Mouse (Mus musculus) right cerebral cortex, postnatal 25 days (tissue): Measurements from ENCODE around the gene Sec14l1.

Experiments used
- DNase-seq: peaks from one replicate; pipeline ENCODE4 v3.0.0; 2022

Gene Sec14l1

DNA sequence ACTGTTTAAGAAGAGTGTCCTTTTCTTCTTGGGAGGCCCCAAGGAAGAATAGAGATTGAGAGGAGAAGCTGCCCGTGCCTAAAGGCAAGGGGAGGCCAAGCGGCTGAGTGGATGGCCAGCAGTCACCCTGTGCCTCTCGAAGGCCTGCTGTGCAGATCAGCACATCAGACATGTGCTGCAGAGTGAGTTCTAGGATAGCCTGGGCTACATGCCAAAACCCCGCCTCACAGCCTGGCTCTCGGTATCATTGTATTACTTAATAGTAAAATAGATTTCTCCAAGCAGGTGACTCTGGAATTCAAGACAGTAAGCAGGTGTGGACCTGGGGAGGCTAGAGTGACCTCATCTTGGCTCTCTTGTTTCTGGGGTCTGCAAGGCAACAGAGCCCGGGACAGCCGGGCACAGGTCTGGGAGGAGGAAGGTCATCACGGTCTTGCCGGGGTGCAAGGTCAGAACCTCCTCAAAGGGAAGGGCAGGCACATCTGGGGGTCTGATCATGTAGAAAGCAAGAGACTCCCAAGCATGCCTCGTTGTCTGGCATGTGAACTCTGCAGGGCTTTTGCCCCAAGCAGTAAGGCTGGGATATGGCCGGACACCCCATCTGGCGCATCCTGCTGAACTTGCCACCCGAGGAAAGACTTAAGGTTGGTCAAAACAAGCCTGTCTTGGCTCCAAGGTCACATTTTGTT lies 44.4 kb downstream of the Sec14l1 start:
- no peak for DNase-seq

DNA sequence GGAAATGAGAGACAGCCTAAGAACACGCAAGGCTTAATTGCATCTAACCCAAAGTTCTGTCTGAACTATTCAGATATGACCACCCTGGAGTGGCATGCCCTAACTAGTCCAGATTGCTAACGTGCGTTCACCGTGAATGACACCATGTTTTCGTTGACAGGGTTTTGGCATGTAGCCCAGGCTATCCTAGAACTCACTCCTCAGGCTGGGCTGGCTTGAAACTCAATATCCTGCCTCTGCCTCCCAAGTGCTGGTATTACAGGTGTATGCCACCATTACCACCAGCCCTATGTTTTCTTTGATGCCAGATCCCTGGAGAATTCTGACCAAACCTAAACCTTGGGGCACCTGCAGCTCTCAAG lies 45.0 kb downstream of the Sec14l1 start:
- no peak for DNase-seq

GRCm38 (mm10) chr11:117160791-117161190 lies 45.8 kb downstream of the Sec14l1 start:
- DNase-seq, result no peak

DNA sequence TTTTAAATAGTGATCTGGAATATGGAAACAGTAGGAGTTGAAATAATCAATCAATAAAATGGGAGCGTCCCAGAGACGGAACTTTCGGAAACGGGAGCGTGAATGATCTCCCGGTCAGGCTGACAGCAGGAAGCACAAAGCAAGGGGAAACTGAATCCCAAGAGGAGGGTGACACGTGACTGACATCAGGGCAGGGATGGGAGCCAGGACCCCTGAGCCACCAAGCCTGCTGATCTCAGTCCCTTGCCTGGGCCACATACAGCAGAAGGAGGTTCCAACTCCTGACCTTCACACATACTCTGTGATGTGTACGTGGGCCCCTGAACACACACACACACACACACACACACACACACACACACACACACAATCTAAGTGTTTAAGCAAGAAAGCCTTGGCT lies 46.6 kb downstream of the Sec14l1 start:
- no peak for DNase-seq

GRCm38 (mm10) chr11:117163098-117163497 lies 48.1 kb downstream of the Sec14l1 start:
- DNase-seq, result no peak

DNA sequence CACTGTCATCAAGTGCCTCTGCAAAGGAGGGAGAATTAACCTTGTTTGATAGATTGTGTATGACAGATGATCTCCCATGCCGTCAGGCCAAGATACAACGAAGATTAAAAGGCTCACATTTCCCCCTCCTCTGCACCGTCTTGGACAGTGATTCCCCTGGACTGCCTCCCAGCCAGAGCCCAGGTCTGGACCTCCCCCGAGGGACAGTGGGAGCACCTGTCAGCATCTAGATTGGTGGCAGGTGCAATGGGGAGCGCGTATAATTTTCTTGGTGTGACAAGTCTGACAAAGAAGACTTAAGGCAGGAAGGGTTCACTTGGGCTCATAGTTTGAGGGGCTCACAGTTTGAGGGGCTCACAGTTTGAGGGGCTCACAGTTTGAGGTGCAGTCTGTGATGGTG lies 48.8 kb downstream of the Sec14l1 start:
- no peak for DNase-seq

GRCm38 (mm10) chr11:117168278-117169087 lies 53.5 kb downstream of the Sec14l1 start:
- DNase-seq, result no peak

DNA sequence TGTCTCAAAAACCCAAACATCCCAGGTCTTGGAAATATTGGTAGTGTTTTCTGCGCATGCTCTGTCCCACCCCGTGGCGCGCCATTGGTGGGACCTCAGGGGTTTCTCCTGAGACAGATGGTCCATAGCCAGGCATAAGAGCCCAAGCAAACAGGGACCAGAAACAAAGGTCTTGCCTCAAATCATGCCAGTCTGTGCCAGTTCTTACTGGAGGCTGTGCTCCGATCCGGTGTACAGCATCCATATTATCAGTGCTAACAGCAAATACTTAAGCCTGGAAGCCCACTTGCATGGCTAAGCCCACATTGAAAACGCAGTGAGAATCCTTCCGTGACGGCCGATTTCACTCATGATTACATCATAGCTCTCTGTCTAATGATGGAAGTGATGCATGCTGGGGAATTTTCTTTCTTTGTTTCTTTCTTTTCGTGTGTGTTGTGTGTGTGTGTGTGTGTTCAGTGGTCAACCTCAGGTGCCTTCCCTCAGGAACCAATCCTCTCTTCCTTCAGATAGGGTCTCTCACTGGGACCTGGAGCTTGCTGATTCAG lies 54.2 kb downstream of the Sec14l1 start:
- DNase-seq, result no peak

DNA sequence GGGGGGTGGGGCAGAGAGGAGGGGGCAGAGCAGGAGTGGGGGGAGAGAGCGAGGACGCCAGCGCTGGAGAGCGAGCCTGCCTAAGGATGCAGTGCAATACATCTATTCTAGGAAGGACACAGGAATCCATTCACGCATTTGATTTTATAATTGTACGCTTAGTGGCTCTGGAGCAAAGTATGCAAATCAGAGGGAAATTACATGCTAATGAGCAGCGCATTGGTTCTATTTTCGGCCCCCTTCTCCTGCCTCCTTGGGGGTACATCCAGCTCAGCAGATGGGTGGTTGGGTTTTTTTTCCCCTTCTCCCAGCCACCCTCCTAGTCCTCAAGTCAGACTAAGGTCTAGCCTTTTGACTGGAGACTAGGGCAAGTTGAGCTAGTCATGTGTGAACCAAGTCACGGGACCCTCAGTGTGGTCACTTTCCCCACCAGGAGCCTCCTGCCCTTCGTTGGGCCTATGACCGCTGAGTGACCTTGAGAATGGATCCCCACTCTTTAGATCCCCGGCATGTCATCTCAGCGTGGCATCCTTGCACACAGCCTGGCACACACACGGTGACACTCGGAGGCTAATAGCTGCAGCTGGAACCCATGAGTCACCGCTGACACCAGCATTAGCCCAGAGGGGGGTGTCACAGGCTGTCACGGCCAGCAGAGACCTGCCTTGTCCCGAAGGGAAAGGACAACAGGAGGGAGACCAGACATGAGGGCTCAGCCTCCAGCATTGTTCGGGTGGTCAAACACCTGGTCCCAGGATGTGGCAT lies 55.0 kb downstream of the Sec14l1 start:
- no peak for DNase-seq

- DNase-seq, result no peak
Measured at GRCm38 (mm10) chr11:117174098-117174892, 59.3 kb downstream of the Sec14l1 start.

DNA sequence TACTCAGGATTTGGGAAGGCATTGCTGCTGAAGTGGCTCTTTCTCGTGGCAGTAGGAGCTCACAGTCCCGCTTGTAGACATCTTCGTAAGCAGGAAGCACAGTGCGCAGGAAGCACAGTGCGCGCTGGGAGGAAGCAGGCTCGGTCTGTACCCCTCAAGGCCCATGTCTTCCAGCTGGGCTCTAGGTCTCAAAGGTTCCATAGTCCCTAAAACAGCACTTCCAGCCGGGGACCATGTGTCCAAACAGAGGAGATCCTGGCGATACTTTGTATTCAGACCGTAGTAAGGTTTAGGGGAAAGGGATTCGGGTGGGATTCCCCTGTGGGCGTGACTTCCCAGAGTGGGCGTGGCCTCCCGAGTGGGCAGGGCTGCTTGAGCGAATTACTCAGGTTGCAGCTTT lies 60.0 kb downstream of the Sec14l1 start:
- no peak for DNase-seq

DNA sequence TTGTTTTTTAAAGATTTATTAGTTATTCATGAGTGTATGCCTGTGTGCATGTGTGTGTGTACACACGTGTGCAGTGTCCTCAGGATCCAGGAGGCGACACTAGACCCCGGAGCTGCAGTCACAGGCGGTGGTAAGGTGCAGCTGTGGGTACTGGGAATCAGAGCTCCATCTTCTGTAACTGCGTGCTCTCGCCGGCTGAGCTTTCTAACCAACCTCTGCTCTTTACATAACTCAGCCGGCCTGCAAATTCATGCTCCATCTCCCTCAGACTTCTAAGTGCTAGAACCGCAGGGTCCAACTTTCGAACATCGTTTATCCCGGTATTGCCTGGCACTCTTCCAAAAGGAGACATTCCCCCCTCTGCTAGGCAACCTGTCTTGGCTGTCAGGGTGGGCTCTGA lies 60.5 kb downstream of the Sec14l1 start:
- no peak for DNase-seq

GRCm38 (mm10) chr11:117176304-117176703 lies 61.3 kb downstream of the Sec14l1 start:
- DNase-seq, result no peak

DNA sequence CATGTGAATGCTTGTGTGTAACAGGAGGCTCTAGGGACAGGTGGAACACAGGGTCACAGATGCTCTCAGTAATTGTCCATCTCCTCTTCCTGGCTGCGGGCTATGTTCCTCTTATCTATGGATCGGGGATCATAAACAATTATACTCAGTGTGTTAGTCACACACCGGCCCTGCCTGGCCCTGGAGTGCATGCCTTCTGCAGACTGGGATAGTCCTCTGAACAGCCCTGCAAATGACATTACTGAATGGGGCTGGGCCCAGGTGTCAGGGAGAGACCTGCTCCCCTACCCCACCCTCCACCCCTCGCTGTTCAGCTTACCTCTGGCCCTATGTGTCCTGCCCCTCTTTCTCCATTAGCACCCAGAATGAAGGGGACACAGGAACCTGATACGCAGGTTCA lies 61.9 kb downstream of the Sec14l1 start:
- DNase-seq, result no peak

DNA sequence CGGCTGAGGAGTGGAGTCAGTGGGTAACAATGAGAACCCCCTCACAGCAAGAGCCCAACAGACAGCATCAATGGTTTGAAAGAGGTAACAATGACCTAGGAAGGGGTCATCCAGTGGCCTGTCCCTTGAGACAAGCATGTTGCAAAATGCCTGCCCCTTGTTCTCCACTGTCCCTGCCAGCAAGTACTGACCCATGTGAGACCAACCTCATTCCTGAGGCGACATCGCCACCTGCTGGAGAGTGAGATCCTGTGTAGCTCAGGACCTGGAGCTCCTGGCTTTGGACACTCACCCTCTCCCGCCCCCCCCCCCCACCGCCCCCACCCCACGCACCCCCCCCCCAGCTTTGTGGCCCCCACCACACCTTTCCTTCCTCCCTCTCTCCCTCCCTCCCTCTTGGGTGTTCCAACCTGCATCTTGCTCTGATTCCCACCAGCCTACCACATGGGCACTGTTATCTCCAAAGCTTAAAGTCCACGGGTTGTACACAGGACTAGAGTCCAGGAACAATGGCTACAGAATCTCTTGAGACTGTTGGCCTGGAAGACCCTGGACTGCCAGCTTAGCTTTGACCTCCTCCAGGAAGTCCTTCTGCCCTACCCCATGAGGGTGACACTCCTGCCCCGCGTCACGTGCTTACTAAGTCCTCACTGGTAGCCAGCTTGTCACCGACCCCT lies 62.5 kb downstream of the Sec14l1 start:
- DNase-seq, result peak; percentile 81

DNA sequence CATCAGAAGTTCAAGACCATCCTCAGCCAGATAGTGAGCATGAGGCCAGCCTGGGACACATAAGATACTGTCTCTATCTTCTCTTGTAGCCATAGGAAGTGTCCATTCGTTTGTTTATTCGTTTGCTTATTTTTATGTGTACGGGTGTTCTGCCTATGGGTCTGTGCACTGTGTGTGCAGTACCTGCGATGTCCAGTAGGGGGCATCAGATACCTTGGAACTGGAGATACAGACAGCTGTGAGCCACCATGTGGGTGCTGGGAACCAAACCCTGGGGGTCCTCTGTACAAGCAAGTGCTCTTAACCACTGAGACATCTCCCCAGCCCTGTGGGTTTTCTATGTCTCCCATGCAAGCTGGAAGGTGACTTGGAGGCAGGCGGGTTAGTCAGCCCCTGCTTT lies 64.9 kb downstream of the Sec14l1 start:
- no peak for DNase-seq

GRCm38 (mm10) chr11:117182808-117183207 lies 67.8 kb downstream of the Sec14l1 start:
- DNase-seq, result no peak

DNA sequence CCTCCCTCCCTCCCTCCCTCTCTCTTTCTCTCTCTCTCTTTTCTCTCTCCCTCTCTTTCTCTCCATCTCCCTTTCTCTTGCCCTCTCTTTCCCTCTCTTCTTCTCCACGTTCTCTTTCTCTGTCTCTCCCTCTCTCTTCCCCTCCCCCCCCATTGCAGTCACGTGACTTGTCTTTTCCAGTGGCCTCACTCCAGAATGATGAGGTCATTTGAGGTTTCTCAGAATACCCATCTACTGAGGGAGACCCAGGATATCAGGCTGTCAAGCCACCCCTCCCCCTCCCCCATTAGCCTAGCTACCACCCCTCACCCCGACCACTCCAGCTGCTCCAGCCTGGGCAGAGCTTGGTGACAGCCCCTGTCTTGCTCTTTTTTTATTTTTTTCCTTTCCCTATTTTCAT lies 68.3 kb downstream of the Sec14l1 start:
- DNase-seq, result no peak

GRCm38 (mm10) chr11:117183841-117184240 lies 68.9 kb downstream of the Sec14l1 start:
- no peak for DNase-seq

- DNase-seq, result no peak
Measured at GRCm38 (mm10) chr11:117185076-117185933, 70.3 kb downstream of the Sec14l1 start.

- no peak for DNase-seq
Measured at GRCm38 (mm10) chr11:117191524-117191923, 76.6 kb downstream of the Sec14l1 start.
